Mouse (Mus musculus): ENCODE measurements around the gene Olfr1047. TPM values are rescaled to one million over a fixed set of nuclear protein-coding genes. Genes with fewer than 3 reads are reported as not detected.

The Olfr1047 gene
- total and polyA plus RNA-seq, 2 experiments from 2014 or later: not detected

DNA sequence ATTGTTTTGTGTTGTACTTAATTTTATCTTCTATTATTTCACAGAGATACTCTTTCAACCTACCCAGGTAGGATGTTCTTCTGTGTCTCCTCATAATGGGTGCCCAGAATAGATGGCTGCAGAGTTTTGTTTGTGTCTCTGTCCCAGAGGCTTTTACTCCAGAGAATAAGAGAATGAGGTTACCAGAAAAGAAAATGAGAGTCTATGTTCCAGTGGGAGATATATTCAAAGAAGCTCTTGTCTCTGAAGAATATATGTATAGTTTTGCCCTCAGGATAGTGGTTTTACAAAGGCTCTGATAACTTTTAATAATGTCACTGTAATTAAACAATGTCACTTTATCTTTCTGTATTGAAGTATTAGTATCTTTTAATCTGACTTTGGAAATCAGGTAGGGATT, 45.6 kb downstream of the Olfr1047 start, which contains the start of gene Olfr52:
Gene Olfr52, minus strand, starts transcription at position 101 of the 400 bp plus-strand sequence.
- ATAC-seq (no peak), DNase-seq (no peak)
- Histone ChIP-seq H3K4me1 (ENCODE audit: insufficient read depth) (no peaks in the 10 kb centered on the region), H3K9me3 (ENCODE audit: low read length) (no peaks in the 10 kb centered on the region), H3K27me3 (ENCODE audit: insufficient read depth, low read length) (no peaks in the 10 kb centered on the region), H3K9ac (no peak within 1 kb of the TSS), H3K4me2 (ENCODE audit: low read depth) (no peak within 1 kb of the TSS), H3K27ac (ENCODE audit: low read depth, low read length) (no peak within 1 kb of the TSS), H3K4me3 (ENCODE audit: low read depth, low read length) (no peak within 1 kb of the TSS), H3K36me3 (ENCODE audit: insufficient read depth) (no peaks in the 10 kb centered on the region)
- no peak for TF ChIP-seq CTCF (IDR thresholded peaks at IDR 0.05; ENCODE audit: low read depth)

DNA sequence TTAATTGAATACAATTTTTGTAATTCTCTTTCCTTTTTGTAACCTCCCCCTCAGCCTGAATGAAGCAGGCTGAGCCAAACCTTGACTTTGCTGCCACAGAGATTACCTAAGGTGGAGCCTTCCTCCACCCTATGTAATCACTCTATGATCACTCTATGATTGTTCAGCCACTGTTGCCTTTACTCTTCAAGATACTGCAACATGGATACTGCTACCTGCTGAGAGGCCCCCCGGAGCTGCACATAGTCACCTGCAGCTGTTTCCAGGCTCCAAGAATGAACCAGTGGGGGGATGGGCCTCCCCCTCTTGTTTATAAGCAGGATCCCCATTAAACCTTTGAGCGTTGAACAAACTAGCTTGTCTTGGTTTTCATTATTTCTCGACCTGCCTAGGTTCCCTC, 51.3 kb downstream of the Olfr1047 start:
- no peaks in the 10 kb centered on the region for H3K36me3 ChIP-seq (ENCODE audit: insufficient read depth)
- no peak overlapping the region for H3K9ac ChIP-seq
- no peak for TF ChIP-seq CTCF (IDR thresholded peaks at IDR 0.05; ENCODE audit: low read depth)
- no peaks in the 10 kb centered on the region for H3K4me1 ChIP-seq (ENCODE audit: insufficient read depth)
- no peaks in the 10 kb centered on the region for H3K27me3 ChIP-seq (ENCODE audit: insufficient read depth, low read length)
- no peak overlapping the region for H3K4me2 ChIP-seq (ENCODE audit: low read depth)
- H3K9me3 ChIP-seq (ENCODE audit: low read length): no peaks in the 10 kb centered on the region
- 75% methylated on average over 3 of the region's 3 CpGs for WGBS
- ATAC-seq (no peak), DNase-seq (no peak)
- no peak overlapping the region for H3K27ac ChIP-seq (ENCODE audit: low read depth, low read length)
- H3K4me3 ChIP-seq (ENCODE audit: low read depth, low read length): no peak overlapping the region

DNA sequence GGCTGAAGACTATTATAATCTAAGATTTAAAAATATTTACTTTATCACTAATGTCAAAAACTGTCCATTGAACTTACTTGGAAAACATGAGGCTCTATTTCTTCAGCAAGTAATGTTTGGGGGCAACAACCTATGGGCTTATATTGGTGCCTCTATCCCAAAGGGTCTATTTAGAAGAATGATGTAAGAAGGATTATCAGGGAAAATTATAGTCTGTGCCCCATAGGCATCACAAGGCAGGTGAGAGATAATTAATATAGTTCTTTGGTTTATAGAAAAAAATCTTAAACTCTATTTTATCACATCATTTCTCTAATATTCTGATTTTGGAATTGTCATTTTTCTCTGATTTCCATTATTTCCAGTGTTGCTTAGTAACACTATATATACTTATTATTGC, 53.5 kb downstream of the Olfr1047 start, which contains the start of gene Olfr1044:
Gene Olfr1044, minus strand, starts transcription at position 101 of the 400 bp plus-strand sequence.
- no peak within 1 kb of the TSS for H3K9ac ChIP-seq

More for the DNA sequence above, 53.5 kb downstream of the Olfr1047 start, which contains the start of gene Olfr1044:
- ATAC-seq (no peak), DNase-seq (no peak)
- no peak for TF ChIP-seq CTCF (IDR thresholded peaks at IDR 0.05; ENCODE audit: low read depth)
- H3K4me1 ChIP-seq (ENCODE audit: insufficient read depth): no peaks in the 10 kb centered on the region
- no peak within 1 kb of the TSS for H3K27ac ChIP-seq (ENCODE audit: low read depth, low read length)
- H3K27me3 ChIP-seq (ENCODE audit: insufficient read depth, low read length): no peaks in the 10 kb centered on the region
- no peak within 1 kb of the TSS for H3K4me2 ChIP-seq (ENCODE audit: low read depth)
- H3K4me3 ChIP-seq (ENCODE audit: low read depth, low read length): no peak within 1 kb of the TSS
- no peaks in the 10 kb centered on the region for H3K9me3 ChIP-seq (ENCODE audit: low read length)
- no peaks in the 10 kb centered on the region for H3K36me3 ChIP-seq (ENCODE audit: insufficient read depth)

Other genes starting within 250 kb of the Olfr1047 start
- gene Olfr1031, start 241.1 kb downstream of the Olfr1047 start, total RNA-seq (2014; rRNA removed): not detected in 2 replicates
- gene Olfr1031, start 241.1 kb downstream of the Olfr1047 start, polyA plus RNA-seq (2015; fragmentation: Nextera tagmentation; extraction: Ambion mirVana): not detected in 2 replicates
- not detected in 2 replicates for gene Olfr1032, start 225.9 kb downstream of the Olfr1047 start, total RNA-seq (2014; rRNA removed)
- gene Olfr1032, start 225.9 kb downstream of the Olfr1047 start, polyA plus RNA-seq (2015; fragmentation: Nextera tagmentation; extraction: Ambion mirVana): not detected in 2 replicates
- gene Olfr1033, start 210.8 kb downstream of the Olfr1047 start, total RNA-seq (2014; rRNA removed): 0.05 and 0.08 TPM in 2 replicates
- gene Olfr1033, start 210.8 kb downstream of the Olfr1047 start, polyA plus RNA-seq (2015; fragmentation: Nextera tagmentation; extraction: Ambion mirVana): 1.1 and 1.2 TPM in 2 replicates
- not detected in 2 replicates for gene Olfr1034, start 185.5 kb downstream of the Olfr1047 start, total RNA-seq (2014; rRNA removed)
- gene Olfr1034, start 185.5 kb downstream of the Olfr1047 start, polyA plus RNA-seq (2015; fragmentation: Nextera tagmentation; extraction: Ambion mirVana): not detected in 2 replicates
- not detected in 2 replicates for gene Olfr1036, start 157.4 kb downstream of the Olfr1047 start, total RNA-seq (2014; rRNA removed)
- not detected in 2 replicates for gene Olfr1036, start 157.4 kb downstream of the Olfr1047 start, polyA plus RNA-seq (2015; fragmentation: Nextera tagmentation; extraction: Ambion mirVana)
- gene Olfr1037, start 144.0 kb downstream of the Olfr1047 start, total RNA-seq (2014; rRNA removed): not detected in 2 replicates
- gene Olfr1037, start 144.0 kb downstream of the Olfr1047 start, polyA plus RNA-seq (2015; fragmentation: Nextera tagmentation; extraction: Ambion mirVana): not detected in 2 replicates
- gene Olfr1039, start 95.5 kb downstream of the Olfr1047 start, total RNA-seq (2014; rRNA removed): not detected in 2 replicates
- not detected in 2 replicates for gene Olfr1039, start 95.5 kb downstream of the Olfr1047 start, polyA plus RNA-seq (2015; fragmentation: Nextera tagmentation; extraction: Ambion mirVana)
- not detected in 2 replicates for gene Olfr1040, start 84.7 kb downstream of the Olfr1047 start, total RNA-seq (2014; rRNA removed)
- not detected in 2 replicates for gene Olfr1040, start 84.7 kb downstream of the Olfr1047 start, polyA plus RNA-seq (2015; fragmentation: Nextera tagmentation; extraction: Ambion mirVana)
- not detected in 2 replicates for gene Olfr1042, start 69.6 kb downstream of the Olfr1047 start, total RNA-seq (2014; rRNA removed)
- gene Olfr1042, start 69.6 kb downstream of the Olfr1047 start, polyA plus RNA-seq (2015; fragmentation: Nextera tagmentation; extraction: Ambion mirVana): not detected in 2 replicates
- gene Olfr1043, start 63.9 kb downstream of the Olfr1047 start, total RNA-seq (2014; rRNA removed): not detected in 2 replicates
- gene Olfr1043, start 63.9 kb downstream of the Olfr1047 start, polyA plus RNA-seq (2015; fragmentation: Nextera tagmentation; extraction: Ambion mirVana): not detected in 2 replicates
- gene Olfr1044, start 53.6 kb downstream of the Olfr1047 start, total RNA-seq (2014; rRNA removed): not detected in 2 replicates
- gene Olfr1044, start 53.6 kb downstream of the Olfr1047 start, polyA plus RNA-seq (2015; fragmentation: Nextera tagmentation; extraction: Ambion mirVana): not detected in 2 replicates
- not detected in 2 replicates for gene Olfr52, start 45.7 kb downstream of the Olfr1047 start, total RNA-seq (2014; rRNA removed)
- not detected in 2 replicates for gene Olfr52, start 45.7 kb downstream of the Olfr1047 start, polyA plus RNA-seq (2015; fragmentation: Nextera tagmentation; extraction: Ambion mirVana)
- gene Olfr1045, start 28.4 kb downstream of the Olfr1047 start, total RNA-seq (2014; rRNA removed): not detected in 2 replicates
- not detected in 2 replicates for gene Olfr1045, start 28.4 kb downstream of the Olfr1047 start, polyA plus RNA-seq (2015; fragmentation: Nextera tagmentation; extraction: Ambion mirVana)
- gene Olfr1046, start 12.1 kb downstream of the Olfr1047 start, total RNA-seq (2014; rRNA removed): not detected in 2 replicates
- not detected in 2 replicates for gene Olfr1046, start 12.1 kb downstream of the Olfr1047 start, polyA plus RNA-seq (2015; fragmentation: Nextera tagmentation; extraction: Ambion mirVana)
- gene Olfr1048, start 8.9 kb upstream of the Olfr1047 start, total RNA-seq (2014; rRNA removed): not detected in 2 replicates
- gene Olfr1048, start 8.9 kb upstream of the Olfr1047 start, polyA plus RNA-seq (2015; fragmentation: Nextera tagmentation; extraction: Ambion mirVana): not detected in 2 replicates
- not detected in 2 replicates for gene Olfr1049, start 26.9 kb upstream of the Olfr1047 start, total RNA-seq (2014; rRNA removed)
- gene Olfr1049, start 26.9 kb upstream of the Olfr1047 start, polyA plus RNA-seq (2015; fragmentation: Nextera tagmentation; extraction: Ambion mirVana): not detected in 2 replicates
- gene Olfr1051, start 47.7 kb upstream of the Olfr1047 start, total RNA-seq (2014; rRNA removed): not detected in 2 replicates
- not detected in 2 replicates for gene Olfr1051, start 47.7 kb upstream of the Olfr1047 start, polyA plus RNA-seq (2015; fragmentation: Nextera tagmentation; extraction: Ambion mirVana)
- not detected in 2 replicates for gene Olfr1052, start 61.1 kb upstream of the Olfr1047 start, total RNA-seq (2014; rRNA removed)
- gene Olfr1052, start 61.1 kb upstream of the Olfr1047 start, polyA plus RNA-seq (2015; fragmentation: Nextera tagmentation; extraction: Ambion mirVana): not detected in 2 replicates
- not detected in 2 replicates for gene Olfr1053, start 83.9 kb upstream of the Olfr1047 start, total RNA-seq (2014; rRNA removed)
- gene Olfr1053, start 83.9 kb upstream of the Olfr1047 start, polyA plus RNA-seq (2015; fragmentation: Nextera tagmentation; extraction: Ambion mirVana): not detected in 2 replicates
- not detected in 2 replicates for gene Olfr1054, start 104.0 kb upstream of the Olfr1047 start, total RNA-seq (2014; rRNA removed)
- not detected in 2 replicates for gene Olfr1054, start 104.0 kb upstream of the Olfr1047 start, polyA plus RNA-seq (2015; fragmentation: Nextera tagmentation; extraction: Ambion mirVana)
- gene Olfr1055, start 118.9 kb upstream of the Olfr1047 start, total RNA-seq (2014; rRNA removed): not detected in 2 replicates
- not detected in 2 replicates for gene Olfr1055, start 118.9 kb upstream of the Olfr1047 start, polyA plus RNA-seq (2015; fragmentation: Nextera tagmentation; extraction: Ambion mirVana)
- not detected in 2 replicates for gene Olfr1056, start 131.1 kb upstream of the Olfr1047 start, total RNA-seq (2014; rRNA removed)
- not detected in 2 replicates for gene Olfr1056, start 131.1 kb upstream of the Olfr1047 start, polyA plus RNA-seq (2015; fragmentation: Nextera tagmentation; extraction: Ambion mirVana)
- gene Olfr1057, start 147.0 kb upstream of the Olfr1047 start, total RNA-seq (2014; rRNA removed): not detected in 2 replicates
- gene Olfr1057, start 147.0 kb upstream of the Olfr1047 start, polyA plus RNA-seq (2015; fragmentation: Nextera tagmentation; extraction: Ambion mirVana): not detected in 2 replicates
- gene Olfr1058, start 157.2 kb upstream of the Olfr1047 start, total RNA-seq (2014; rRNA removed): not detected in 2 replicates
- gene Olfr1058, start 157.2 kb upstream of the Olfr1047 start, polyA plus RNA-seq (2015; fragmentation: Nextera tagmentation; extraction: Ambion mirVana): not detected in 2 replicates
- gene Olfr1061, start 182.6 kb upstream of the Olfr1047 start, total RNA-seq (2014; rRNA removed): not detected in 2 replicates
- gene Olfr1061, start 182.6 kb upstream of the Olfr1047 start, polyA plus RNA-seq (2015; fragmentation: Nextera tagmentation; extraction: Ambion mirVana): not detected in 2 replicates
- gene Olfr1062, start 195.3 kb upstream of the Olfr1047 start, total RNA-seq (2014; rRNA removed): not detected in 2 replicates
- not detected in 2 replicates for gene Olfr1062, start 195.3 kb upstream of the Olfr1047 start, polyA plus RNA-seq (2015; fragmentation: Nextera tagmentation; extraction: Ambion mirVana)
- not detected in 2 replicates for gene Olfr1065, start 219.2 kb upstream of the Olfr1047 start, total RNA-seq (2014; rRNA removed)
- not detected in 2 replicates for gene Olfr1065, start 219.2 kb upstream of the Olfr1047 start, polyA plus RNA-seq (2015; fragmentation: Nextera tagmentation; extraction: Ambion mirVana)
- gene Olfr1066, start 224.9 kb upstream of the Olfr1047 start, total RNA-seq (2014; rRNA removed): not detected in 2 replicates
- gene Olfr1066, start 224.9 kb upstream of the Olfr1047 start, polyA plus RNA-seq (2015; fragmentation: Nextera tagmentation; extraction: Ambion mirVana): not detected in 2 replicates

All from forebrain, postnatal 0 days (tissue).